Comparison of ENCODE assay signal across 15 mouse cellular contexts in genomic region chr9:90166615-90167014, GRCm38 (mm10). TPM values are rescaled to one million over a fixed set of nuclear protein-coding genes. Genes with fewer than 3 reads are reported as not detected.
DNase-seq lines count a peak whose midpoint lies in the region; TF ChIP-seq lines count a peak whose summit lies in the region.
"Had no signal": no experiment of that assay in that cellular context is flagged by ENCODE, and none has a peak within 500 bp of the region (broad histone marks: within the 10 kb centered on the region; RNA-seq: fewer than 3 reads in every experiment).

No protein-coding gene starts in this region.

- no peak overlapping the region for H3K4me3 ChIP-seq in heart, adult 2 months
- H3K4me3 ChIP-seq: forebrain, embryonic 12.5 days; liver, embryonic 15.5 days; megakaryocyte, embryonic 14.5 days had no signal

- peak; percentile 60 to 64 for DNase-seq in heart, adult 2 months
- DNase-seq in heart, adult 8-10 months (ENCODE audit: low spot score) = no peak
- peak; percentile 27 to 29 for DNase-seq in lung, adult 18-20 months
- no peak for DNase-seq in lung, postnatal 25 days (ENCODE audit: low spot score)
- DNase-seq in heart, postnatal 36 days = peak; percentile 40 to 52
- DNase-seq in lung, postnatal 36 days = peak; percentile 19
- DNase-seq in spleen, adult 18-20 months = no peak
- DNase-seq: gastrocnemius, postnatal 14 days; right cerebral cortex, postnatal 14 days; thymus, postnatal 4 days had no signal

- peak; percentile 57 for TF ChIP-seq CTCF in heart, adult 2 months (IDR thresholded peaks at IDR 0.05)

- peaks cover 8% of the 10 kb centered on the region for H3K36me3 ChIP-seq in heart, adult 2 months (ENCODE audit: control insufficient read depth, insufficient read depth, low read length)
- H3K36me3 ChIP-seq: liver, embryonic 15.5 days had no signal

- H3K27me3 ChIP-seq in heart, adult 2 months (ENCODE audit: control insufficient read depth, insufficient read depth, low read length) = no peaks in the 10 kb centered on the region
- H3K27me3 ChIP-seq: forebrain, embryonic 12.5 days had no signal

- intact Hi-C loops in heart, adult 2 months (cut with DNase I) = no loop called here
- intact Hi-C loops in heart, postnatal 36 days (cut with DNase I) = no loop called here

- H3K4me1 ChIP-seq in heart, adult 2 months (ENCODE audit: control insufficient read depth, insufficient read depth, low read length) = peaks cover 4% of the 10 kb centered on the region

- no peak overlapping the region for H3K9ac ChIP-seq in heart, adult 2 months (ENCODE audit: low read depth, low read length)
- H3K9ac ChIP-seq: forebrain, embryonic 12.5 days; hindbrain, embryonic 14.5 days; liver, embryonic 15.5 days had no signal

- no peaks in the 10 kb centered on the region for H3K79me2 ChIP-seq in heart, adult 2 months (replicated peaks; ENCODE audit: control insufficient read depth, insufficient read depth, low read length)

- no peak for TF ChIP-seq POLR2A in heart, adult 2 months (IDR thresholded peaks at IDR 0.05; ENCODE audit: insufficient read depth, low read depth, low read length)

- TF ChIP-seq EP300 in heart, adult 2 months (IDR thresholded peaks at IDR 0.05; ENCODE audit: insufficient read depth, low read depth, low read length) = 0 out of 2 replicates have a peak, but pooled peaks have one; percentile 54

- peak overlapping the region; percentile 87 for H3K27ac ChIP-seq in heart, adult 2 months
- H3K27ac ChIP-seq: forebrain, embryonic 12.5 days; hindbrain, embryonic 14.5 days; liver, embryonic 15.5 days had no signal

- 31% methylated on average over 5 of the region's 5 CpGs for WGBS in heart, adult 2 months

RNA-seq across cellular contexts. Expression of gene Adamts7, which starts 3.7 kb away (rescaled TPM):
- total RNA-seq in heart, adult 2 months (2021) = 10 to 100 TPM; 11.8 to 14.5 TPM
- polyA plus RNA-seq in heart, adult 2 months (2012; rRNA removed) = 36.3 and 56.3 TPM in 2 replicates
- total RNA-seq in heart, adult 8-10 months (2022) = 10 to 100 TPM; 11.2 to 18.0 (median 12.8) TPM
- 10 to 100 TPM; 14.4 to 17.7 TPM for total RNA-seq in heart, postnatal 36 days (2021)
- total RNA-seq: common myeloid progenitor, adult 5-6 weeks had no signal

RNA-seq across cellular contexts. Expression of gene Morf4l1, which starts 52.0 kb away (rescaled TPM):
- total RNA-seq in heart, adult 2 months (2021) = 100 to 1,000 TPM; 213 to 276 TPM
- polyA plus RNA-seq in heart, adult 2 months (2012; rRNA removed) = 119 and 283 TPM in 2 replicates
- 100 to 1,000 TPM; 219 to 244 (median 237) TPM for total RNA-seq in heart, adult 8-10 months (2022)
- total RNA-seq in heart, postnatal 36 days (2021) = 100 to 1,000 TPM; 254 to 268 TPM

Comparison
In these comparisons a context has a peak if more than half of its experiments do, and no peak if none do; other contexts are left out.
1. DNase-seq: peak in heart, adult 2 months (2 of 2), lung, adult 18-20 months (2 of 2), heart, postnatal 36 days (2 of 2) and lung, postnatal 36 days (single experiment); none in heart, adult 8-10 months (single experiment), lung, postnatal 25 days (single experiment) and spleen, adult 18-20 months (0 of 2).